Mouse (Mus musculus) right cerebral cortex, adult 2 months (tissue): ENCODE measurements around the gene Rorc.
A peak's percentile ranks its signal among the peaks of the same experiment; 100 is the strongest.

ENCODE experiments used
- DNase-seq, 2 experiments: peaks; one replicate each; pipeline ENCODE4 v3.0.0; 2021 to 2022; ENCODE audit warnings: low spot score in 2 of 2

Rorc gene

GRCm38 (mm10) chr3:94372641-94373040 is at the start of gene Rorc:
Gene Rorc, plus strand, starts transcription at chr3:94372794.
- no peak for DNase-seq

GRCm38 (mm10) chr3:94328681-94329080 is 43.9 kb upstream of the Rorc start:
- DNase-seq: peak in 1 of 2 experiments; percentile 22

- DNase-seq: no peak
Measured at GRCm38 (mm10) chr3:94334442-94334841, 38.2 kb upstream of the Rorc start.

- DNase-seq: no peak
Measured at GRCm38 (mm10) chr3:94338522-94338921, 34.1 kb upstream of the Rorc start.

- DNase-seq: no peak
Measured at GRCm38 (mm10) chr3:94341959-94342422, 30.6 kb upstream of the Rorc start, which contains the start of gene Them5. Gene Them5, plus strand, starts transcription at chr3:94342099.

- DNase-seq: no peak
Measured at GRCm38 (mm10) chr3:94342552-94342951, 30.0 kb upstream of the Rorc start.

- no peak for DNase-seq
Measured at GRCm38 (mm10) chr3:94344182-94344581, 28.4 kb upstream of the Rorc start.

- no peak for DNase-seq
Measured at GRCm38 (mm10) chr3:94344897-94345296, 27.7 kb upstream of the Rorc start.

GRCm38 (mm10) chr3:94348146-94348545 is 24.4 kb upstream of the Rorc start:
- no peak for DNase-seq

- peak; percentile 40 to 44 for DNase-seq
Measured at GRCm38 (mm10) chr3:94360812-94361211, 11.8 kb upstream of the Rorc start.

- DNase-seq: no peak
Measured at GRCm38 (mm10) chr3:94362138-94362537, 10.5 kb upstream of the Rorc start, which contains the start of gene C2cd4d. Gene C2cd4d, plus strand, starts transcription at chr3:94362438.

- DNase-seq: peak; percentile 21 to 35
Measured at GRCm38 (mm10) chr3:94363291-94364153, 9.1 kb upstream of the Rorc start.

- no peak for DNase-seq
Measured at GRCm38 (mm10) chr3:94364154-94364526, 8.5 kb upstream of the Rorc start.

GRCm38 (mm10) chr3:94366761-94367160 is 5.8 kb upstream of the Rorc start:
- peak; percentile 84 to 92 for DNase-seq

GRCm38 (mm10) chr3:94367511-94367910 is 5.1 kb upstream of the Rorc start:
- no peak for DNase-seq

- DNase-seq: no peak
Measured at GRCm38 (mm10) chr3:94368631-94369030, 4.0 kb upstream of the Rorc start.

GRCm38 (mm10) chr3:94369709-94370108 is 2.9 kb upstream of the Rorc start:
- no peak for DNase-seq

- DNase-seq: peak; percentile 12 to 21
Measured at GRCm38 (mm10) chr3:94371637-94372036, 957 bp upstream of the Rorc start.

- DNase-seq: no peak
Measured at GRCm38 (mm10) chr3:94372038-94372437, 556 bp upstream of the Rorc start.

GRCm38 (mm10) chr3:94373090-94373489 is 496 bp downstream of the Rorc start:
- peak; percentile 26 for DNase-seq

- DNase-seq: no peak
Measured at GRCm38 (mm10) chr3:94373597-94374011, 1.0 kb downstream of the Rorc start.

GRCm38 (mm10) chr3:94374636-94375035 is 2.0 kb downstream of the Rorc start:
- no peak for DNase-seq

GRCm38 (mm10) chr3:94375146-94375545 is 2.6 kb downstream of the Rorc start:
- no peak for DNase-seq
